ENCODE assay signal across 10 mouse cellular contexts in genomic region chr7:130827431-130827830, GRCm38 (mm10). TPM values are rescaled to one million over a fixed set of nuclear protein-coding genes. Genes with fewer than 3 reads are reported as not detected.
A peak's percentile ranks its signal among the peaks of the same experiment; 100 is the strongest.
DNase-seq lines count a peak whose midpoint lies in the region; ATAC-seq lines count a peak whose summit lies in the region.
"Had no signal": no experiment of that assay in that cellular context is flagged by ENCODE, and none has a peak within 500 bp of the region (broad histone marks: within the 10 kb centered on the region; RNA-seq: fewer than 3 reads in every experiment).

No protein-coding gene starts in this region.

- DNase-seq in kidney, adult 11 months = peak; percentile 40
- peak; percentile 39 for DNase-seq in CD4-positive helper T cell, adult 2 months (ENCODE audit: low read depth, low spot score)
- peak; percentile 72 for DNase-seq in ZHBTc4 (ENCODE audit: low read depth, low spot score)
- peak; percentile 68 for DNase-seq in embryonic facial prominence, embryonic 14.5 days (ENCODE audit: low spot score)
- peak; percentile 64 to 65 for DNase-seq in layer of hippocampus, postnatal 10 days (ENCODE audit: low spot score in 2 of 2)
- DNase-seq in neural tube, embryonic 11.5 days (ENCODE audit: low spot score) = peak; percentile 37
- no peak for DNase-seq in urinary bladder, adult 2 months (ENCODE audit: low spot score)

- no peak overlapping the region for H3K9ac ChIP-seq in kidney, embryonic 15.5 days
- no peak overlapping the region for H3K9ac ChIP-seq in embryonic facial prominence, embryonic 14.5 days (ENCODE audit: low read depth, low read length)
- no peak overlapping the region for H3K9ac ChIP-seq in neural tube, embryonic 11.5 days (ENCODE audit: low read length)
- H3K9ac ChIP-seq: embryonic facial prominence, embryonic 12.5 days; limb, embryonic 13.5 days had no signal

- no peaks in the 10 kb centered on the region for H3K9me3 ChIP-seq in kidney, embryonic 15.5 days (replicated peaks)
- H3K9me3 ChIP-seq in embryonic facial prominence, embryonic 14.5 days (ENCODE audit: control insufficient read depth, low read length) = no peaks in the 10 kb centered on the region
- H3K9me3 ChIP-seq in neural tube, embryonic 11.5 days (ENCODE audit: control insufficient read depth, low read length) = no peaks in the 10 kb centered on the region
- H3K9me3 ChIP-seq: embryonic facial prominence, embryonic 12.5 days; limb, embryonic 13.5 days had no signal

- H3K27ac ChIP-seq in kidney, embryonic 15.5 days = no peak overlapping the region
- no peak overlapping the region for H3K27ac ChIP-seq in embryonic facial prominence, embryonic 14.5 days (replicated peaks; ENCODE audit: low read depth, low read length)
- no peak overlapping the region for H3K27ac ChIP-seq in neural tube, embryonic 11.5 days (ENCODE audit: low read depth, low read length)
- H3K27ac ChIP-seq: embryonic facial prominence, embryonic 12.5 days; limb, embryonic 13.5 days had no signal

- no peak for ATAC-seq in kidney, embryonic 15.5 days (replicated peaks; ENCODE audit: low FRiP score)
- no peak for ATAC-seq in embryonic facial prominence, embryonic 14.5 days (ENCODE audit: low read depth)
- no peak for ATAC-seq in neural tube, embryonic 11.5 days (ENCODE audit: insufficient read depth, low FRiP score, low TSS enrichment)

- 40% methylated on average over 3 of the region's 3 CpGs for WGBS in kidney, embryonic 15.5 days
- WGBS in embryonic facial prominence, embryonic 14.5 days = 45% methylated on average over 3 of the region's 3 CpGs
- WGBS in neural tube, embryonic 11.5 days = 59% methylated on average over 3 of the region's 3 CpGs

- no peak overlapping the region for H3K4me3 ChIP-seq in kidney, embryonic 15.5 days (replicated peaks)
- no peak overlapping the region for H3K4me3 ChIP-seq in embryonic facial prominence, embryonic 14.5 days (ENCODE audit: low read depth, low read length)
- no peak overlapping the region for H3K4me3 ChIP-seq in neural tube, embryonic 11.5 days (ENCODE audit: low read depth, low read length)
- H3K4me3 ChIP-seq: embryonic facial prominence, embryonic 12.5 days; limb, embryonic 13.5 days had no signal

- H3K4me1 ChIP-seq in kidney, embryonic 15.5 days = 0 out of 2 replicates have a peak, but pooled peaks cover 5% of the 10 kb centered on the region
- H3K4me1 ChIP-seq in embryonic facial prominence, embryonic 14.5 days (ENCODE audit: control insufficient read depth, insufficient read depth, low read length) = no peaks in the 10 kb centered on the region
- no peaks in the 10 kb centered on the region for H3K4me1 ChIP-seq in neural tube, embryonic 11.5 days (ENCODE audit: control insufficient read depth, insufficient read depth, low read length)
- H3K4me1 ChIP-seq: embryonic facial prominence, embryonic 12.5 days; limb, embryonic 13.5 days had no signal

- H3K36me3 ChIP-seq in kidney, embryonic 15.5 days = no peaks in the 10 kb centered on the region
- no peaks in the 10 kb centered on the region for H3K36me3 ChIP-seq in embryonic facial prominence, embryonic 14.5 days (ENCODE audit: control insufficient read depth, insufficient read depth, low read length)
- no peaks in the 10 kb centered on the region for H3K36me3 ChIP-seq in neural tube, embryonic 11.5 days (ENCODE audit: control insufficient read depth, insufficient read depth, low read length)
- H3K36me3 ChIP-seq: embryonic facial prominence, embryonic 12.5 days; limb, embryonic 13.5 days had no signal

- no peak overlapping the region for H3K4me2 ChIP-seq in kidney, embryonic 15.5 days
- no peak overlapping the region for H3K4me2 ChIP-seq in embryonic facial prominence, embryonic 14.5 days (ENCODE audit: low read depth, low read length)
- no peak overlapping the region for H3K4me2 ChIP-seq in neural tube, embryonic 11.5 days (ENCODE audit: low read depth)
- H3K4me2 ChIP-seq: embryonic facial prominence, embryonic 12.5 days; limb, embryonic 13.5 days had no signal

- 0 out of 2 replicates have a peak, but pooled peaks cover 8% of the 10 kb centered on the region for H3K27me3 ChIP-seq in kidney, embryonic 15.5 days
- no peaks in the 10 kb centered on the region for H3K27me3 ChIP-seq in embryonic facial prominence, embryonic 14.5 days (replicated peaks; ENCODE audit: control insufficient read depth, insufficient read depth, low read length)
- no peaks in the 10 kb centered on the region for H3K27me3 ChIP-seq in neural tube, embryonic 11.5 days (ENCODE audit: control insufficient read depth, insufficient read depth, low read length)
- H3K27me3 ChIP-seq: embryonic facial prominence, embryonic 12.5 days; limb, embryonic 13.5 days had no signal

RNA-seq across cellular contexts. Expression of gene Plekha1, which starts 38.1 kb away (rescaled TPM):
- 76.5 and 80.9 TPM in 2 replicates for polyA plus RNA-seq in kidney, embryonic 15.5 days (2015; fragmentation: Nextera tagmentation; extraction: Ambion mirVana)
- polyA plus RNA-seq in embryonic facial prominence, embryonic 14.5 days (2014; fragmentation: Nextera tagmentation; extraction: Ambion mirVana) = 33.1 and 34.9 TPM in 2 replicates
- total RNA-seq in layer of hippocampus, postnatal 10 days (2021) = 10 to 100 TPM; 85.2 to 91.1 TPM
- polyA plus RNA-seq in neural tube, embryonic 11.5 days (2014; fragmentation: Nextera tagmentation; extraction: Ambion mirVana) = 44.2 and 48.4 TPM in 2 replicates
- 40.5 and 49.0 TPM in 2 replicates for polyA plus RNA-seq in urinary bladder, adult 2 months (2012; rRNA removed)

RNA-seq across cellular contexts. Expression of gene Btbd16, which starts 53.6 kb away (rescaled TPM):
- polyA plus RNA-seq in kidney, embryonic 15.5 days (2015; fragmentation: Nextera tagmentation; extraction: Ambion mirVana) = not detected in 2 replicates
- not detected in 2 replicates for polyA plus RNA-seq in embryonic facial prominence, embryonic 14.5 days (2014; fragmentation: Nextera tagmentation; extraction: Ambion mirVana)
- total RNA-seq in layer of hippocampus, postnatal 10 days (2021) = 1 to 10 TPM in 1 of 2 experiments, under 1 TPM in 1; 0.48 to 1.1 TPM
- polyA plus RNA-seq in neural tube, embryonic 11.5 days (2014; fragmentation: Nextera tagmentation; extraction: Ambion mirVana) = not detected in 2 replicates
- 0.04 TPM in 2 replicates for polyA plus RNA-seq in urinary bladder, adult 2 months (2012; rRNA removed)
